Mouse (Mus musculus): ENCODE data around the gene Ccnf. TPM values are rescaled to one million over a fixed set of nuclear protein-coding genes. Genes with fewer than 3 reads are reported as not detected.

The Ccnf gene
- total RNA-seq, 1 experiment from 2014 or later = 29.1 TPM

DNA sequence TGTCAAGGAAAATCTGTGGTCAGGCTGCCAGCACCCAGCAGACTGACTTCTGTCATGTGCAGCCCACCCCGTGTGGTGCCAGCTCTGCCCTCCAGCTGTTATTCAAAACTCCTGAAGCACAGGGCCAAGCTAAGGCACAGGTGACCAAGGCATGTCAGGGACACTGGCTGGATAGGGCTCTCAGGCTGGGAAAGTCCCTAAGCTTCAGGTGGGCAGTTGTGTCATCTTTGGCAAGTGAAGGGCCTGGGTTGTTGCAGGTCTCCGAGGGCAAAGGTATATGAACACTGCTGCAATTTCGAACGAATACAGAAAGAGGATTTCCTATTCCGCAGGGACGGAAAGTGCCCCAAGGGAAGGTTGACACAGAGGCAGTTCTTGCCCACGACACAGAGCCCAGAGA, 46.4 kb downstream of the Ccnf start:
- ATAC-seq (replicated peaks; ENCODE audit: low read depth, poor library complexity, severe bottlenecking) = no peak

DNA sequence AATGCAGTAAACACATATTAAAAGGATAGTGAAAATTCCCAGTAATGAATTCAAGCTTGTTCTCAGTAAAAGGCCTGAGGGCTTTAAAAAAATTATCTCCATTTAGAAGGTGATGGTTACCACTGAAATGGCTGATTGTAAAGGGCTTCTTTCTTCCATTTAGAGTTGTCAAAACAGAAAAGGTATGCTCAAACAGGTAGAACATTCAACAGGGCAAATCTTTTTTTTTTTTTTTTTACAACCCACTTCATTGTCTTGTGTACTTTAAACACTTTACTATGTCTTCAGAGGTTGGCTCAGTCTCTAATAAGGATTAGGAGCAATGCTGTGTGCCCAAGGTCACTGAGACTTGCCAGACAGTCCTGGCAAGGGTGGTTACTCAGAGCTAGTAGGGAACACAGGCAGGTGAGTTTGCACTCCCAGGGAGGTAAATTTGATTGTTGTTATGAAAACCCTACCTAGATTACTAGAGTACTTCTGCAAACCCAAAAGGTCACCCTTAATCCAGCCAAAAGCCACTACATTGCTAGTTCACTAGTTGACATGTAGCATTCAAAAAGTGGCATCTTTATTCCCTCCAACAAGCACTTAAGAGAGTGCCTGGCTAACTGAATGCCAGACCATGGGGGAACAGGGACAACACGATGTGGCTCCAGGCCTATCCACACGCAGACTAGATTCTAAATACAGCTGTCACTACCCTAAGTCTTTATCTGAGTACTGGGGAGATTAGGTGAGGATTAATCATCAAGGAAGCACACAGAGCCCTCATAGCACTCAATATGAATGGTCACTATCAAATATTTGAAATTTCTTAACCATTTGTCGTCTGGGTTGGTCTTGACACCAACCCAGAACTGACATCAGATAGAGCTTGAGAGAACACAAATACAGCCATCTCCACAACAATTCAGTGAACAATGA, 47.4 kb downstream of the Ccnf start:
- ATAC-seq (replicated peaks; ENCODE audit: low read depth, poor library complexity, severe bottlenecking) = no peak

DNA sequence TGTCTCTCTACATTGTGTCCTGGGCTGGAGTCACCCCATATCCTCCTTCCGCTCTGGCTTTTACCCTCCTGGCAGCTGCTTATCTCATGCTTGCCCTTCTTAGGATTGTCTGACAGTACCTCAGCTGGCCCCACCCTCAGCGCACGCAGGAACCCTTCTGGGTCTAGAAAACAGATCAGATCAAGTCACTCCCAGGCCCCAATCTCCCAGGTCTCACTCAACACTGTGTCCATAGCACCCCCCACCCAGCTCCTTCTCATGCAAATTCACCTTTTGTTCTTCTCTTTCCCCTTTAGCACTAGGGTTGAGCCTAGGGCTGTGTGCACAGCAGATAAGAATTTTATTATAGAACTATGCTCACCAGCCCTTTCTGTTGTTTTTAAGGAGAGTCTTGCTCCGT, 48.2 kb downstream of the Ccnf start:
- ATAC-seq (replicated peaks; ENCODE audit: low read depth, poor library complexity, severe bottlenecking) = peak; percentile 33

DNA sequence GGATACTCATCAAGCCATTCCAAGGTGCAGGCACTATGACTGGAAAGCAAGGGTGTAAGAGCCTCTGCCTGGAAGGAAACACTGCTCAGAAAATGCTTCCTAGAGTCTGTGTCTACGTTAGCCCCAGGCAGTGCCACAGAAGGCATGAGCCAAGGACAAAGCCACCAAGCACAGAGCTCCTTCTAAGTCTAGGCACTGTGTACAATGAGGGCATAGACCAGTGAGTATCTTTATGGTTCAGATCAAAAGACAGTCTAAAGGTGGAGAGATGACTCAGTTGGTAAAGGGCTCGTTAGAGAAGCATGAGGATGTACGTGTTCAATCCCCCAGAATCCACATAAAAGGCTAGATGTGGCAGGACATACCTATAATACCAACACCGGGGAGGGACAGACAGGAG, 50.2 kb downstream of the Ccnf start:
- ATAC-seq (replicated peaks; ENCODE audit: low read depth, poor library complexity, severe bottlenecking) = no peak

DNA sequence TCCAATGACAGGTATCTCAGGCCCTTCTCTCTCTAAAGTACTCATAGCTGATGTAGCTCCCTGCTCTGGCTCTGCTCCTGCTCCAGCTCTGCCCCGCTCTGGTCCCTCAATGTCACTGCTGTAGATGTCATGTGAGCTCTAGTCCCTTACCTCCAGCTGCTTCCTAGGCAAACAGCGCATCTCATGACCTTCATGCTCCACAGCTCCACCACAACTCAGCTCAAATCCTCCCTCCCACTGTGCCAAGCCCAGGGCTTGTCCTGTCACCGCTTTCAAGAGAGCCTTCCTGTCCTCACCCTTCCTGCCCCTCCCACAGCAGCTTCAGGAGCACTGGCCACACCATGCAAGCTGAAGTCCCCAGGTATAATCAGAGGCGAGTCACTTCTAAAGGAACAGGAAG, 51.5 kb downstream of the Ccnf start:
- no peak for ATAC-seq (replicated peaks; ENCODE audit: low read depth, poor library complexity, severe bottlenecking)

DNA sequence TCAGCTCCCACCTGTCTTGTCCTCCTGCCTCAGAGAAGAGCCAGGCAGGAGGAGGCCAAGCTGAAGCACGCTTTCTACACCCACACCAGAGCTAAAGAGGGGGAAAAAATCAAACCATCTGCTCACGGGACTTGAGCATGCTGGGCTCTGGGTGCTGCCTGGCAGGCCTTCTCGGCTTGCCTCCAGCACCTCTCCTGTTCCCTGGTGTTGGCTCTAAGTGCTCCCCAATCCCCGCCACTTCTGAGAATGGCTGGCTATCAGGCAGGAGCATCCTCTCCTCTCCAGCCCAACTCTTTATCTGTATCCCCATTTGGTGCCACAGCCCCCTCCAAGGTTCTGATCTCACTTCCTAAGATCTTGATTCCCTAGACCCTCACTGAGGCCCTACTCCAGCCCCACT, 52.0 kb downstream of the Ccnf start:
- ATAC-seq (replicated peaks; ENCODE audit: low read depth, poor library complexity, severe bottlenecking) = no peak

DNA sequence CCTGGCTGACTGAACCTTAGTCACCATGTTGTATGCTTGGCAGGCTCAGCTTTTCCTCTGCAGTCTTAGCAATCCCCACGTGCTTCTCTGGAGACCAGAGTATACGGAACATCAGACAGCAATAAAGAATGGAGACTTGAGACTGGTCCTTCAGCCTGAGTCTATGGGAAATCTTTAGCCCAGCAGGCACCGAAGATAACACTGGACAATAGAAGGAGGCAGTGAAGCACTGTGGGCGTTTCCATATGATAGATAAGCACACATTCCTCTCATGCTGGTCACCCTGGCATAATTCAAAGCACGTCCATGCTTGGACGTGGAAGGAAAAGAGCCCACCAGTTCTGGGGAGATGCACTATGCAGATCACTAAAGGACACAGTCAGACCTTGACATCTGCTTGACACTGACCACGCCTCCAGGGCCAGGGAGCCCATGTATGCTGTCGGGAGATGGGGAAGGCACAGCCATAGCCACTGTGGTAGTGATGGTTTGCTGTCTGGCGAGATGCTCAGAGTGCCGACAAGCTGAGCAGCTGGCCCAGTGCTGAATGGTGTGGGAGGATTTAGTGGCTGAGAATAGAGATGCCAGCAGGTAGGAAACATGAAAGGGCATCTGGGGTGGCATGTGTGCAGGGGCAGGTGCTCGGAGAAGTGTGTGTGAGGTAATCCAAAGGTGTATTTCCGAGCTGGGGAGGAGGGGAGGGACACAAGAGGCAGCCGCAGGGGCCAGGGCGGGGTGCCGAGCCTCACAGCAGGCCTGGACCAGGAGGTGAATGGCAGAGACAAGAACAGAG, 54.1 kb downstream of the Ccnf start:
- no peak for ATAC-seq (replicated peaks; ENCODE audit: low read depth, poor library complexity, severe bottlenecking)

DNA sequence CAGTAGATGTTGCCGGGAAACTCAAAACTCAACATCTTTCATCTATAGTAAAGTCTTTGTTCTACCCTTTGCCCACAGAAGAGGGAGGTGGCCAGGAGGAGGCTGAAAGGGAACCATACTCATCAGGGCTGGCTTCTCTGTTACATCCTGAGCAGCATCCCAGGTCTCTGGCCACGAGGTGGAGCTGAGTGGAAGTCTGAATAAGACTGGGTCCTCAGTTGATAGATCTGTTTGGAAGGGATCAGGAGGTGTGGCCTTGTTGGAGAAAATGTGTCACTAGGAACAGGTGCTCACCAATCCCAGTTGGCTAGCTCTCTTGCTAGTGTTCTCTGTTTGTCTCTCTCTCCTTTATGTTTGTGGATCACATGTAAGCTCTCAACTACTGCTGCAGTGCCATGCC, 55.9 kb downstream of the Ccnf start:
- no peak for ATAC-seq (replicated peaks; ENCODE audit: low read depth, poor library complexity, severe bottlenecking)

DNA sequence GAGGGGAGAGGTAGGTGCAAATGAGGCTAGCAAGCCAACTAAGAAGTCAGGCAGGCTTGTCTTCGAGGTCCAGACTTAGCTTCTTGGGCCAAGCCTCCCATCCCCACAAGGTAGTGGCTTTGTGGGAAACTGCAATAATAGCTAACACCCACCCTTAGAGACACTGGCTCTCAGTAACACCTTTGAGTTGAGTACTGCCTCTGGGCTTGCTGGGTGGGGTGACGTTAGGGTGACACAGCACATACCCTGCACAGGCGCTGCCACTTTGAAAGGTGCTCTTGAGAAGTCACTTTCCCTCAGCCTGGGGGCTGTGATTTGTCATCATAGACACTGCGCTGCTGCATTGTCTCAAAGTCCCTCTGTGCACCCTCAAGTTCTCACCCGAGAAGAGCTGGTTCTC, 57.5 kb downstream of the Ccnf start:
- no peak; the same call in 1 of the 2 replicates for ATAC-seq (replicated peaks; ENCODE audit: low read depth, poor library complexity, severe bottlenecking)

DNA sequence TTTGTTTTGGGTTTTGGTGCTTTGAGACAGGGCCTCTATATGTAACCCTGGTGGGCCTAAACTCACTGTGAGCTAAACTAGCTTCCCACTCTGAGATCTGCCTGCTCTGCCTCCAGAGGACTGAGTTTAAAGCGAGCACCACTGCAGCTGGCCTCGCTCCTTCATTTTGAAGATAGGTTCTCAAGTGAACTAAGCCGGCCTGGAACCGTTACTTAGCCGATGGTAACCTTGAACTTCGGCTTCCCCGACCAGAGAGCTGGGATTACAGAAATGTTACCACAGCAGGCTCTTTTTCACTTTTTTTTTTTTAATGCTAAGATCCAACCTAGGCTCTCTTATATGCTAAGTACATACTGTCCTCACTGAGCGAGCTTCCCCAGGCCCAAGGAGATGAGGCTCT, 58.0 kb downstream of the Ccnf start:
- 0 out of 2 replicates have a peak, but pooled peaks have one; percentile 20 for ATAC-seq (replicated peaks; ENCODE audit: low read depth, poor library complexity, severe bottlenecking)

DNA sequence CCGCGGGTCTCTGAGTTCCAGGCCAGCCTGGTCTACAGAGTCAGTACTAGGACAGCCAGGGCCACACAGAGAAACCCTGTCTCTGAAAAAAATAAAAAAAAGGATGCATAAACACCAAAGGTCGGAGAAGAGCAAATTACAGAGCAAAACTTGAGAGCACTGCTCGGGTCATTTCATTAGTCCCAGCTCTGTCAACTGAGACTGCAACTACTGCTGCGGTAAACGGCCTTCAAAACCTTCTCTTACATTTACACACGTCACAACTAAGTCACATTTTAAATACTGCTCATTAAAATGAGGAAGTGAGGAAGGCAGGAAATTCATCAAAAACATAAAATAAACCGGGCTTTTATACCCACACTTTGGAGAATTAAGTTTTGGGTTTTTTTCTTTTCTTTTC, 58.4 kb downstream of the Ccnf start:
- ATAC-seq (replicated peaks; ENCODE audit: low read depth, poor library complexity, severe bottlenecking) = peak; percentile 64

DNA sequence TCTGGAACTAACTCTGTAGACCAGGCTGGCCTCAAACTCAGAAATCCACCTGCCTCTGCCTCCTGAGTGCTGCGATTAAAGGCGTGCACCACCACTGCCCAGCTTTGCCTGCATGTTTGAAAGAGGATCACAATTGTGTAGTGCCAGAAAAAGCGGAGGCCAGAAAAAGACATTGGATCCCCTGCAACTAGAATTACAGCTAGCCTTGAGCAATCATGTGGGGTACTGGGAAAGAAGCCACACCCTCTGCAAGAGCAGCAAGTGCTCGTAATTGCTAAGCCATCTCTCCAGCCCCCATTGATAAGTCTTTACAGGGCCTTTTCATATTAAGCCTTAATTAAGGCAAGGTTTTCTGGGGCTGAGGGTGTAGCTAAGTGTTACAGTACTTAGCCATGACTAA, 59.8 kb downstream of the Ccnf start:
- ATAC-seq (replicated peaks; ENCODE audit: low read depth, poor library complexity, severe bottlenecking) = no peak

DNA sequence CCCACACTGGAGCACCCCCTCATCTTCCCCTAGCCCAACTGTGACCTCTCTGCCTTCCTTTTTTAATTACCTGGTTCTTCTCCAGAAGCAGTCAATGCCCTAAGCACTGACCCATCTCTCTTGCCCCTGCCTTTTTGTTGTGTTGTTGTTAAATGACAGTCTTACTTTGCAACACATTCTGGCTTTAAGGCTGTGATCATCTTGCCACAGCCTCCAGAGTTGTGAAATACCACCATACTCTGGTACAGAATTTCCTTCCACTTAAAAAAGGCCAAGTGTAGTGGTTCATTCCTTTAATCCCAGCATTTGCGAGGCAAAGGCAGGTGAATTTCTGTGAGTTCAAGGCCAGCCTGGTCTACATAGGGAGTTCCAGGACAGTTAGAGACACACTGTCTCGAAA, 60.4 kb downstream of the Ccnf start:
- ATAC-seq (replicated peaks; ENCODE audit: low read depth, poor library complexity, severe bottlenecking) = no peak

DNA sequence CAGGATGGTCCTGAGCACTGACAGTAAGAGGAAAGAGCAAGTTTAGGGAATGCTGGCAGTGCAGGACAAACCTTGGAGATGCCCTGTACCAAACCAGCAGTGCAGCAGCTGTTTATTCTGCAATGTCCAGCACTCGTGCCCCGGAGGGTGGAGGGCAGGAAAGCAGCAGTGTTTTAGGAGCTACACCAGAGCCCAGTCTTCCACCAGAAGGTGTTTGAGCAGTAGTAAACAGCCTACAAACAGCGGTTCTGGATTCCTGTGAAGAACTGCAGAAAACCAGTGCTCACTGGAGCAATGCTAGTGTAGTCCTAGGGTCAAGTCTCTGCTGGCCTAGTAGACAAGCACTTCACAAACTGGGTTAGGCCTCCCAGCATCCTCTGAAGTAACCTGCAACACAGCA, 77.0 kb downstream of the Ccnf start:
- ATAC-seq (replicated peaks; ENCODE audit: low read depth, poor library complexity, severe bottlenecking) = no peak

DNA sequence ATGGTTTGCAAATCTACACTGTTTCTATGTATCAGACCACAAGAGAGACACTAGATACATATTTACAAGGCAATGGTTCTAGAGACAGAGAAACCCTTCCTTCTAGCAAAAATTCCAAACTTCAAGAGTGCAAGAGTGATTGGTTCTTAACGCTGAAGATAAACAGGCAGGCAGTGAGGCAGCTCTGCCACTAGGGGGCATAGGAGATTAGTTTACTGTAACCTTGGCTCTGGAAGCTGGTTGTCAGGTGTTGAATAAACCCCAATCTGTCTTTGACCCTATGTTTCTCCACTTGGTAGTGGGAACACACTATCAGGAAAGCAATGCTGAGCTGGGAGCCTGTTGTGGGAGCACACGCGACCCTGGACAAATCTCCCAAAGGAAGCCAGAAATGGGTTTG, 77.9 kb downstream of the Ccnf start:
- peak; percentile 33; the same call in 1 of the 2 replicates for ATAC-seq (replicated peaks; ENCODE audit: low read depth, poor library complexity, severe bottlenecking)

Other genes starting within 250 kb of the Ccnf start
- gene Prss27, start 213.3 kb downstream of the Ccnf start, total RNA-seq (2017) = not detected in 2 replicates
- 17.8 and 19.2 TPM in 2 replicates for gene Kctd5, start 178.0 kb downstream of the Ccnf start, total RNA-seq (2017)
- 33.8 and 40.7 TPM in 2 replicates for gene Pdpk1, start 100.6 kb downstream of the Ccnf start, total RNA-seq (2017)
- gene Amdhd2, start 87.7 kb downstream of the Ccnf start, total RNA-seq (2017) = 22.5 and 23.0 TPM in 2 replicates
- 81.5 and 89.8 TPM in 2 replicates for gene Atp6v0c, start 81.8 kb downstream of the Ccnf start, total RNA-seq (2017)
- gene Tbc1d24, start 45.9 kb downstream of the Ccnf start, total RNA-seq (2017) = 4.8 and 5.3 TPM in 2 replicates
- gene Ntn3, start 42.0 kb downstream of the Ccnf start, total RNA-seq (2017) = 0.10 and 0.50 TPM in 2 replicates
- gene Tedc2, start 30.6 kb downstream of the Ccnf start, total RNA-seq (2017) = 17.4 and 18.4 TPM in 2 replicates
- gene Abca17, start 99.6 kb upstream of the Ccnf start, total RNA-seq (2017) = 0.14 TPM in 1 of 2 replicates, not detected in the other
- 13.7 and 22.4 TPM in 2 replicates for gene Abca3, start 100.5 kb upstream of the Ccnf start, total RNA-seq (2017)
- 360 and 414 TPM in 2 replicates for gene Rnps1, start 163.1 kb upstream of the Ccnf start, total RNA-seq (2017)
- 26.0 and 28.7 TPM in 2 replicates for gene Eci1, start 175.2 kb upstream of the Ccnf start, total RNA-seq (2017)
- gene Dnase1l2, start 191.6 kb upstream of the Ccnf start, total RNA-seq (2017) = 1.4 TPM in 1 of 2 replicates, not detected in the other
- gene E4f1, start 218.8 kb upstream of the Ccnf start, total RNA-seq (2017) = 10.0 and 15.2 TPM in 2 replicates
- gene Pgp, start 218.9 kb upstream of the Ccnf start, total RNA-seq (2017) = 21.6 and 23.5 TPM in 2 replicates
- gene Bricd5, start 222.4 kb upstream of the Ccnf start, total RNA-seq (2017) = 1.3 TPM in 1 of 2 replicates, not detected in the other
- 9.6 and 25.7 TPM in 2 replicates for gene Mlst8, start 227.6 kb upstream of the Ccnf start, total RNA-seq (2017)
- gene Caskin1, start 237.1 kb upstream of the Ccnf start, total RNA-seq (2017) = not detected in 2 replicates